Mouse (Mus musculus) CD8-positive naive resting alpha-beta T cell, adult 2 months (primary cell): ENCODE data around the gene Rab1a.
"Not testable (repeated sequence)": the region's sequence is repeated elsewhere in the genome, so short reads cannot be mapped to it uniquely, and the experiment has no call there.

ENCODE experiments used
- DNase-seq, 2 experiments: peaks; one replicate each; pipeline ENCODE4 v3.0.0; 2022; ENCODE audit warnings: low read depth in 2 of 2, low spot score in 2 of 2

Rab1a gene

GRCm38 (mm10) chr11:20200713-20201575, at the start of gene Rab1a:
Rab1a (plus strand) TSS chr11:20201432.
- DNase-seq, result peak; percentile 100

- DNase-seq, result no peak
These were observed 48.9 kb upstream of the Rab1a start for GRCm38 (mm10) chr11:20152107-20152901.

- not testable (repeated sequence) for DNase-seq
These were observed 47.7 kb upstream of the Rab1a start for GRCm38 (mm10) chr11:20153542-20153941.

- no peak for DNase-seq
These were observed 42.4 kb upstream of the Rab1a start for GRCm38 (mm10) chr11:20158879-20159278.

GRCm38 (mm10) chr11:20164979-20165867, 36.0 kb upstream of the Rab1a start:
- DNase-seq, result no peak

- DNase-seq, result no peak
These were observed 35.2 kb upstream of the Rab1a start for GRCm38 (mm10) chr11:20165991-20166390.

GRCm38 (mm10) chr11:20166476-20166875, 34.8 kb upstream of the Rab1a start:
- DNase-seq, result not testable (repeated sequence)

- no peak for DNase-seq
These were observed 32.3 kb upstream of the Rab1a start for GRCm38 (mm10) chr11:20168972-20169371.

GRCm38 (mm10) chr11:20187271-20187670, 14.0 kb upstream of the Rab1a start:
- no peak for DNase-seq

- DNase-seq, result no peak
These were observed 8.0 kb upstream of the Rab1a start for GRCm38 (mm10) chr11:20193100-20193736.

- peak in 1 of 2 experiments; percentile 32 for DNase-seq
These were observed 449 bp downstream of the Rab1a start for GRCm38 (mm10) chr11:20201661-20202101.

GRCm38 (mm10) chr11:20202299-20203011, 1.2 kb downstream of the Rab1a start:
- DNase-seq, result no peak

- DNase-seq, result no peak
These were observed 3.1 kb downstream of the Rab1a start for GRCm38 (mm10) chr11:20204321-20204720.

GRCm38 (mm10) chr11:20204870-20205446, 3.7 kb downstream of the Rab1a start:
- no peak for DNase-seq

GRCm38 (mm10) chr11:20205538-20205937, 4.3 kb downstream of the Rab1a start:
- DNase-seq, result no peak

- no peak for DNase-seq
These were observed 5.5 kb downstream of the Rab1a start for GRCm38 (mm10) chr11:20206626-20207223.

GRCm38 (mm10) chr11:20207589-20207988, 6.4 kb downstream of the Rab1a start:
- no peak for DNase-seq

- no peak for DNase-seq
These were observed 10.6 kb downstream of the Rab1a start for GRCm38 (mm10) chr11:20211838-20212237.

GRCm38 (mm10) chr11:20214779-20215178, 13.5 kb downstream of the Rab1a start:
- peak in 1 of 2 experiments; percentile 30 for DNase-seq
